Comparison of ENCODE assay signal across 9 mouse cellular contexts in the genomic region with DNA sequence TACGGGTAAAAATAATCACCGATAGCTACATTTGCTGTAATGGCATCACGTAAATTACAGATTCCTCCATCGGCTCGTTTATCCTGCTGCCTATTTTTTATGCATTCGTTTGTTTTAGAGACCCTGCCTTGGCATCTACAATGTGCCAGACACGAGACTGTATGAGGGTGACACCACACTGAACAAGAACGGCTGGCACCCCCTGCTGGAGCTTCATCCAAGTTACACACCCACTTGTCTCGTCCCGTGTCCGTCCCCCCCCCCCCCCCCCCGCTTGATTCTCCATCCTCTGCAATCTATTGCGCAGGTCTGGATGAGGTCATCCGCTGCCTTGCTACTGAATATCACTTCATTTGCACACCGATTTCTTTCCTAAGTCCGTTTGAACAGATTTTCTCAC. TPM values are rescaled to one million over a fixed set of nuclear protein-coding genes. Genes with fewer than 3 reads are reported as not detected.
A peak's percentile ranks its signal among the peaks of the same experiment; 100 is the strongest.
DNase-seq lines count a peak whose midpoint lies in the region; ATAC-seq lines count a peak whose summit lies in the region.
"Had no signal": no experiment of that assay in that cellular context is flagged by ENCODE, and none has a peak within 500 bp of the region (broad histone marks: within the 10 kb centered on the region; RNA-seq: fewer than 3 reads in every experiment).

No protein-coding gene starts in this region.

- 53% methylated on average over 15 of the region's 16 CpGs for WGBS in forebrain, embryonic 16.5 days

- no peaks in the 10 kb centered on the region for H3K9me3 ChIP-seq in forebrain, embryonic 16.5 days (ENCODE audit: control insufficient read depth, low read length)

- no peak overlapping the region for H3K4me2 ChIP-seq in forebrain, embryonic 16.5 days (ENCODE audit: low read length)

- no peak overlapping the region for H3K4me3 ChIP-seq in forebrain, embryonic 16.5 days (replicated peaks; ENCODE audit: low read length)

- H3K27me3 ChIP-seq in forebrain, embryonic 16.5 days (replicated peaks; ENCODE audit: control insufficient read depth, insufficient read depth, low read length), result no peaks in the 10 kb centered on the region

- H3K27ac ChIP-seq in forebrain, embryonic 16.5 days (ENCODE audit: low read length), result no peak overlapping the region

- H3K4me1 ChIP-seq in forebrain, embryonic 16.5 days (replicated peaks; ENCODE audit: control insufficient read depth, insufficient read depth, low read length), result peaks cover 8% of the 10 kb centered on the region

- no peaks in the 10 kb centered on the region for H3K36me3 ChIP-seq in forebrain, embryonic 16.5 days (ENCODE audit: control insufficient read depth, insufficient read depth)

- peak; percentile 56 to 64 for DNase-seq in left cerebral cortex, adult 18-20 months (ENCODE audit: low spot score in 2 of 2)
- no peak for DNase-seq in left cerebral cortex, adult 11 months (ENCODE audit: low spot score)
- peak; percentile 28 for DNase-seq in MN1 (ENCODE audit: low spot score)
- DNase-seq in adrenal gland, postnatal 4 days (ENCODE audit: low spot score in 2 of 2), result peak; percentile 17 to 26
- DNase-seq in layer of hippocampus, adult 9-11 months, result peak; percentile 52
- DNase-seq in retina, adult 2 months (ENCODE audit: low read depth, low spot score), result peak; percentile 15

- H3K9ac ChIP-seq in forebrain, embryonic 16.5 days (replicated peaks; ENCODE audit: low read depth, low read length), result no peak overlapping the region

- peak; percentile 65 for ATAC-seq in forebrain, embryonic 16.5 days
- ATAC-seq in megakaryocyte, adult 5-6 weeks (ENCODE audit: poor library complexity, severe bottlenecking), result no peak

RNA-seq across cellular contexts. Expression of a gene that starts 12.9 kb away (rescaled TPM):
- total RNA-seq in left cerebral cortex, adult 18-20 months (2021), result under 1 TPM; 0.09 to 0.37 TPM
- 10 to 100 TPM in 1 of 2 experiments, 1 to 10 TPM in 1; 3.6 to 12.6 TPM for total RNA-seq in adrenal gland, postnatal 4 days (2021)
- polyA plus RNA-seq in forebrain, embryonic 16.5 days (2015; fragmentation: Nextera tagmentation; extraction: Ambion mirVana), result 0.06 and 0.15 TPM in 2 replicates
- total RNA-seq in megakaryocyte, adult 5-6 weeks (2015), result 1.9 TPM in 1 of 2 replicates, not detected in the other
- total RNA-seq in megakaryocyte, adult 5-6 weeks (2017), result 0.04 and 0.41 TPM in 2 replicates

RNA-seq across cellular contexts. Expression of a gene that starts 37.1 kb away (rescaled TPM):
- not detected for total RNA-seq in left cerebral cortex, adult 18-20 months (2021)
- under 1 TPM in 1 of 2 experiments, not detected in 1; 0.31 TPM for total RNA-seq in adrenal gland, postnatal 4 days (2021)
- not detected in 2 replicates for polyA plus RNA-seq in forebrain, embryonic 16.5 days (2015; fragmentation: Nextera tagmentation; extraction: Ambion mirVana)
- not detected in 2 replicates for total RNA-seq in megakaryocyte, adult 5-6 weeks (2015)
- total RNA-seq in megakaryocyte, adult 5-6 weeks (2017), result not detected in 2 replicates
- total RNA-seq: layer of hippocampus, postnatal 25 days had no signal
